Mouse (Mus musculus): ENCODE results near the gene Morf4l1. TPM values are rescaled to one million over a fixed set of nuclear protein-coding genes. Genes with fewer than 3 reads are reported as not detected.
A peak's percentile ranks its signal among the peaks of the same experiment; 100 is the strongest.

Gene Morf4l1
- polyA plus RNA-seq, 1 experiment from 2014 or later, result 215 TPM

- TF ChIP-seq CTCF (IDR thresholded peaks at IDR 0.05; ENCODE audit: low read depth), result no peak
- H3K27me3 ChIP-seq (replicated peaks; ENCODE audit: control insufficient read depth, insufficient read depth, low read length), result no peaks in the 10 kb centered on the region
- no peak overlapping the region for H3K9ac ChIP-seq (ENCODE audit: low read depth, low read length)
- peak overlapping the region; percentile 99; the same call in 1 of the 2 replicates for H3K4me3 ChIP-seq (ENCODE audit: low read depth, low read length)
- no peak overlapping the region for H3K27ac ChIP-seq (ENCODE audit: low read depth, low read length)
- H3K9me3 ChIP-seq (ENCODE audit: control insufficient read depth), result no peaks in the 10 kb centered on the region
- H3K36me3 ChIP-seq (ENCODE audit: control insufficient read depth, insufficient read depth), result no peaks in the 10 kb centered on the region
- H3K4me1 ChIP-seq (replicated peaks; ENCODE audit: control insufficient read depth, insufficient read depth, low read length), result no peaks in the 10 kb centered on the region
- peak overlapping the region; percentile 78 for H3K4me2 ChIP-seq (replicated peaks; ENCODE audit: low read depth)
- ATAC-seq, result no peak
Observed at GRCm38 (mm10) chr9:90115308-90115700, 730 bp upstream of the Morf4l1 start.

GRCm38 (mm10) chr9:90113651-90114566 lies 665 bp downstream of the Morf4l1 start:
- peak overlapping the region; percentile 95 for H3K9ac ChIP-seq (ENCODE audit: low read depth, low read length)
- ATAC-seq, result peak; percentile 65
- under 1% methylated on average over 82 of the region's 82 CpGs for WGBS
- peak overlapping the region; percentile 99 for H3K27ac ChIP-seq (ENCODE audit: low read depth, low read length)
- H3K4me2 ChIP-seq (replicated peaks; ENCODE audit: low read depth), result peak overlapping the region; percentile 78
- no peaks in the 10 kb centered on the region for H3K9me3 ChIP-seq (ENCODE audit: control insufficient read depth)
- H3K36me3 ChIP-seq (ENCODE audit: control insufficient read depth, insufficient read depth), result peaks cover 3% of the 10 kb centered on the region; the same call in 1 of the 2 replicates
- H3K4me3 ChIP-seq (ENCODE audit: low read depth, low read length), result peak overlapping the region; percentile 99
- H3K4me1 ChIP-seq (replicated peaks; ENCODE audit: control insufficient read depth, insufficient read depth, low read length), result no peaks in the 10 kb centered on the region
- no peaks in the 10 kb centered on the region for H3K27me3 ChIP-seq (replicated peaks; ENCODE audit: control insufficient read depth, insufficient read depth, low read length)
- TF ChIP-seq CTCF (IDR thresholded peaks at IDR 0.05; ENCODE audit: low read depth), result peak; percentile 85

GRCm38 (mm10) chr9:90113151-90113550 lies 1.4 kb downstream of the Morf4l1 start:
- Histone ChIP-seq H3K4me2 (replicated peaks; ENCODE audit: low read depth) (peak overlapping the region; percentile 78), H3K4me1 (replicated peaks; ENCODE audit: control insufficient read depth, insufficient read depth, low read length) (no peaks in the 10 kb centered on the region), H3K9ac (ENCODE audit: low read depth, low read length) (peak overlapping the region; percentile 95), H3K27me3 (replicated peaks; ENCODE audit: control insufficient read depth, insufficient read depth, low read length) (no peaks in the 10 kb centered on the region), H3K4me3 (ENCODE audit: low read depth, low read length) (peak overlapping the region; percentile 99), H3K27ac (ENCODE audit: low read depth, low read length) (peak overlapping the region; percentile 99), H3K9me3 (ENCODE audit: control insufficient read depth) (no peaks in the 10 kb centered on the region), H3K36me3 (ENCODE audit: control insufficient read depth, insufficient read depth) (peaks cover 3% of the 10 kb centered on the region; the same call in 1 of the 2 replicates)
- no peak for ATAC-seq
- no peak for TF ChIP-seq CTCF (IDR thresholded peaks at IDR 0.05; ENCODE audit: low read depth)
- WGBS, result under 1% methylated on average over 13 of the region's 13 CpGs

- no peaks in the 10 kb centered on the region for H3K9me3 ChIP-seq (ENCODE audit: control insufficient read depth)
- H3K27me3 ChIP-seq (replicated peaks; ENCODE audit: control insufficient read depth, insufficient read depth, low read length), result no peaks in the 10 kb centered on the region
- no peak overlapping the region for H3K27ac ChIP-seq (ENCODE audit: low read depth, low read length)
- no peak for ATAC-seq
- H3K4me3 ChIP-seq (ENCODE audit: low read depth, low read length), result no peak overlapping the region
- H3K36me3 ChIP-seq (ENCODE audit: control insufficient read depth, insufficient read depth), result peaks cover 8% of the 10 kb centered on the region; the same call in 1 of the 2 replicates
- no peak overlapping the region for H3K4me2 ChIP-seq (replicated peaks; ENCODE audit: low read depth)
- no peak for TF ChIP-seq CTCF (IDR thresholded peaks at IDR 0.05; ENCODE audit: low read depth)
- no peaks in the 10 kb centered on the region for H3K4me1 ChIP-seq (replicated peaks; ENCODE audit: control insufficient read depth, insufficient read depth, low read length)
- no peak overlapping the region for H3K9ac ChIP-seq (ENCODE audit: low read depth, low read length)
- WGBS, result 62% methylated on average over 6 of the region's 6 CpGs
Observed at GRCm38 (mm10) chr9:90109386-90109785, 5.2 kb downstream of the Morf4l1 start.

- peaks cover 8% of the 10 kb centered on the region; the same call in 1 of the 2 replicates for H3K36me3 ChIP-seq (ENCODE audit: control insufficient read depth, insufficient read depth)
- ATAC-seq, result no peak
- TF ChIP-seq CTCF (IDR thresholded peaks at IDR 0.05; ENCODE audit: low read depth), result no peak
- H3K4me2 ChIP-seq (replicated peaks; ENCODE audit: low read depth), result no peak overlapping the region
- no peak overlapping the region for H3K27ac ChIP-seq (ENCODE audit: low read depth, low read length)
- no peaks in the 10 kb centered on the region for H3K27me3 ChIP-seq (replicated peaks; ENCODE audit: control insufficient read depth, insufficient read depth, low read length)
- no peak overlapping the region for H3K4me3 ChIP-seq (ENCODE audit: low read depth, low read length)
- H3K4me1 ChIP-seq (replicated peaks; ENCODE audit: control insufficient read depth, insufficient read depth, low read length), result no peaks in the 10 kb centered on the region
- H3K9ac ChIP-seq (ENCODE audit: low read depth, low read length), result no peak overlapping the region
- no peaks in the 10 kb centered on the region for H3K9me3 ChIP-seq (ENCODE audit: control insufficient read depth)
Observed at GRCm38 (mm10) chr9:90108272-90108671, 6.3 kb downstream of the Morf4l1 start.

- H3K4me1 ChIP-seq (replicated peaks; ENCODE audit: control insufficient read depth, insufficient read depth, low read length), result no peaks in the 10 kb centered on the region
- no peak overlapping the region for H3K4me3 ChIP-seq (ENCODE audit: low read depth, low read length)
- peaks cover 14% of the 10 kb centered on the region for H3K36me3 ChIP-seq (ENCODE audit: control insufficient read depth, insufficient read depth)
- H3K9ac ChIP-seq (ENCODE audit: low read depth, low read length), result no peak overlapping the region
- no peak for ATAC-seq
- no peak overlapping the region for H3K4me2 ChIP-seq (replicated peaks; ENCODE audit: low read depth)
- 73% methylated on average over 1 of the region's 1 CpGs for WGBS
- no peak for TF ChIP-seq CTCF (IDR thresholded peaks at IDR 0.05; ENCODE audit: low read depth)
- H3K27me3 ChIP-seq (replicated peaks; ENCODE audit: control insufficient read depth, insufficient read depth, low read length), result no peaks in the 10 kb centered on the region
- no peaks in the 10 kb centered on the region for H3K9me3 ChIP-seq (ENCODE audit: control insufficient read depth)
- no peak overlapping the region for H3K27ac ChIP-seq (ENCODE audit: low read depth, low read length)
Observed at GRCm38 (mm10) chr9:90106915-90107314, 7.7 kb downstream of the Morf4l1 start.

Data from intestine, postnatal 0 days (tissue).